Mouse (Mus musculus): ENCODE measurements around the gene Rassf6. TPM values are rescaled to one million over a fixed set of nuclear protein-coding genes. Genes with fewer than 3 reads are reported as not detected.

Rassf6 gene
- 0.41 TPM in 1 of 2 replicates, not detected in the other for total RNA-seq (2023)

DNA sequence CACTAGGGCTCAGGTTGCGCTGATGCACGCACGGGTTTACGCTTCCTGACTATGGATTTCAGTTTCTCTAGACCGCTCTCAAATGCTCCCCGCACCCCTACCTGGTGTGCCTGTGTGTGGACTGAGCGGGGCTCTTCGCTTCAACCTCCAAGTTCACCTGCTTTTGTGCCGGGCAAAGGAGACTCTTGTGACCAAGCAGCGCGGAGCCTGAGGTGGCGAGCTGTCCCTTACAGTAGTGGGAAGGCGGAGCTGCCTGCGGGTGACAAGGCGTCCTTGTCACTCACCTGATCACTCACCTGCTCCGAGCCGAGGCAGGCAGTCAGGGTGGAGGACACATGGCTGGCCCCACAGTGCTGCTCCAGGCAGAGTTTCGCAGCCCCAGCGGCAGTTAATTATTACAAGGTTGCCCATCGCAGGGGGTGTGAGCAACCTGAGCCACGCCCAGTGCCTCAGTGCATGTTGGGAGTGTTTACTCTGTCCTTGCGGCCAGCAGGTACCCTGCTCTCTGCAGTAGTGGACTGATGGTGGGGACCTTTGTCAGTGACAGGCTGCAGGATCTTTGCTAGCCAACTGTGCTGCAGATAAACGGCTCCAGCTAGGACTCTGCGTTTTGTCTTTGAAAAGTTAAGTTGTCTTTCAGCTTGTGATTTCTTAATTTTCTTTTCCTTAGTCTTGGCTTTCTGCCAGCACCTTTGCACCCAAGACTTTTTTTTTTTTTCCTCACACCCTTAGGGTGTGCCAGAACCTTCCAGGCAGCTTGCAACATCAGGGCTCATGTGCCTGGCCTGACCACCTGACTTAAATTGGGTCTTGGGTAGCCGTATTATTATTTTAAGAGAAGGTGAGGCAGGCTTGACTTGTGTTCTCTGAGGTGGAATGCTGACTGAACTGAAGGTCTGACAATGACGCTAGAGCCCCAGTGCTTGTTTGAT lies at the start of gene Rassf6:
Gene Rassf6 (minus strand): TSS at position 372 of the 932 bp plus-strand sequence.

DNA sequence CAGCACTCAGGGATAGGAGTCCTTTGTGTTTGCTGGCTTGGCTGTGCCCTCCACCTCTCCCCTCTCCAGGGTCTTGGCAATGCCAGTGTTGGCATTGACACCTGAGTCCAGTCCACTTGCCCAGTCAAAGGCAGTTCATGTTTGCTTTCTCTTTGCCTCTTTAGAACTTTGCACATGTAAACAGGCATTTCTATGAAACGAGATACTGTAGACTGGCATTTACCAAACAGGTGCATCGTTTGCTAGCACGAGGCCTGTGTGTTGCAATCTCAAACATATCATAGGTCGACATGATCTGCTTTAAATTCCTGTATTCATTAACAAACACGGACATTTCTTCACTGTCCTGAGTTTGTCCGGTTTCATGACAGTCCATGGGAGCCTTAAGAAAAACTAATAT lies 79.7 kb downstream of the Rassf6 start, which contains the start of gene 5830473C10Rik:
Gene 5830473C10Rik (plus strand): TSS at position 365 of the 400 bp plus-strand sequence.

Other genes with a start within 250 kb of the Rassf6 start
- gene Alb, start 179.8 kb downstream of the Rassf6 start, total RNA-seq (2023), result not detected in 2 replicates
- gene Afp, start 149.9 kb downstream of the Rassf6 start, total RNA-seq (2023), result not detected in 2 replicates
- gene Afm, start 121.7 kb downstream of the Rassf6 start, total RNA-seq (2023), result not detected in 2 replicates
- gene 5830473C10Rik, start 79.5 kb downstream of the Rassf6 start, total RNA-seq (2023), result not detected in 2 replicates
- not detected in 2 replicates for gene Cxcl5, start 118.7 kb upstream of the Rassf6 start, total RNA-seq (2023)
- gene Ppbp, start 127.9 kb upstream of the Rassf6 start, total RNA-seq (2023), result 4.1 and 9.9 TPM in 2 replicates
- 15.2 and 24.4 TPM in 2 replicates for gene Pf4, start 131.8 kb upstream of the Rassf6 start, total RNA-seq (2023)
- 4.6 and 5.9 TPM in 2 replicates for gene Cxcl3, start 145.4 kb upstream of the Rassf6 start, total RNA-seq (2023)
- not detected in 2 replicates for gene Cxcl15, start 153.9 kb upstream of the Rassf6 start, total RNA-seq (2023)

Measured in neutrophil, adult 65 days (primary cell).